Mouse (Mus musculus): Measurements from ENCODE around the gene Wls. TPM values are rescaled to one million over a fixed set of nuclear protein-coding genes. Genes with fewer than 3 reads are reported as not detected.

Gene Wls
- polyA plus RNA-seq, 1 experiment from 2014 or later, result 120 TPM

GRCm38 (mm10) chr3:159848156-159848555 is 8.7 kb downstream of the Wls start:
- no peaks in the 10 kb centered on the region for H3K36me3 ChIP-seq (ENCODE audit: control insufficient read depth, insufficient read depth, low read length)
- no peak overlapping the region for H3K4me2 ChIP-seq (ENCODE audit: low read depth, low read length, severe bottlenecking)
- H3K4me3 ChIP-seq (ENCODE audit: low read depth, low read length), result no peak overlapping the region
- no peaks in the 10 kb centered on the region; the same call in 1 of the 2 replicates for H3K4me1 ChIP-seq (replicated peaks; ENCODE audit: control insufficient read depth, insufficient read depth, low read length)
- H3K27me3 ChIP-seq (ENCODE audit: control insufficient read depth, insufficient read depth, low read length), result peaks cover 12% of the 10 kb centered on the region; the same call in 1 of the 2 replicates
- no peak for ATAC-seq (replicated peaks; ENCODE audit: low FRiP score)
- H3K27ac ChIP-seq (ENCODE audit: low read depth, low read length), result no peak overlapping the region
- no peak for DNase-seq (ENCODE audit: low spot score)
- H3K9ac ChIP-seq (ENCODE audit: low read length), result no peak overlapping the region
- no peaks in the 10 kb centered on the region for H3K9me3 ChIP-seq (ENCODE audit: control insufficient read depth, low read length)

DNA sequence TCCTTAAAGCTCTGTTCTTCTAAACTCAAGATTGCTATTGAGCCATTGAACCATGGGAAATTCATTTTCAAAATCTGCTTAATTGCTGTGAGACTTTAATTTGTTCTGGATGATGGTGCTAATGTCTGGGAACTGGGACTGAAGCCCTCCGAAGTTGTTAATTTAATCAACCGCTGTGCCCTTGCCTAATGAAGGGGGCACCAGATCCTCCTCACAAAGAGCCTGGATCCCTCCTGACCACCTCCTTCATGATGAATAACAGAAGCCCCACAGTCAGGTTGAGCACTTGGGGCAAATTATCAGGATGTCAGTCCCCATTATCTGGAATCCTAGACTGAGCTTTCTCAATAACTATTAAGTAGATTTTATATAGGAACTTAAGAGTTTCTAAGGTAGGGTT is 12.0 kb downstream of the Wls start:
- Histone ChIP-seq H3K9ac (ENCODE audit: low read length) (no peak overlapping the region), H3K9me3 (ENCODE audit: control insufficient read depth, low read length) (no peaks in the 10 kb centered on the region), H3K4me2 (ENCODE audit: low read depth, low read length, severe bottlenecking) (no peak overlapping the region), H3K4me1 (replicated peaks; ENCODE audit: control insufficient read depth, insufficient read depth, low read length) (no peaks in the 10 kb centered on the region; the same call in 1 of the 2 replicates), H3K27ac (ENCODE audit: low read depth, low read length) (0 out of 2 replicates have a peak overlapping the region, but pooled peaks have one; percentile 15), H3K4me3 (ENCODE audit: low read depth, low read length) (no peak overlapping the region), H3K36me3 (ENCODE audit: control insufficient read depth, insufficient read depth, low read length) (no peaks in the 10 kb centered on the region), H3K27me3 (ENCODE audit: control insufficient read depth, insufficient read depth, low read length) (peaks cover 19% of the 10 kb centered on the region)
- ATAC-seq (replicated peaks; ENCODE audit: low FRiP score), result peak; percentile 90
- 11% methylated on average over 2 of the region's 2 CpGs for WGBS
- peak; percentile 58 for DNase-seq (ENCODE audit: low spot score)

DNA sequence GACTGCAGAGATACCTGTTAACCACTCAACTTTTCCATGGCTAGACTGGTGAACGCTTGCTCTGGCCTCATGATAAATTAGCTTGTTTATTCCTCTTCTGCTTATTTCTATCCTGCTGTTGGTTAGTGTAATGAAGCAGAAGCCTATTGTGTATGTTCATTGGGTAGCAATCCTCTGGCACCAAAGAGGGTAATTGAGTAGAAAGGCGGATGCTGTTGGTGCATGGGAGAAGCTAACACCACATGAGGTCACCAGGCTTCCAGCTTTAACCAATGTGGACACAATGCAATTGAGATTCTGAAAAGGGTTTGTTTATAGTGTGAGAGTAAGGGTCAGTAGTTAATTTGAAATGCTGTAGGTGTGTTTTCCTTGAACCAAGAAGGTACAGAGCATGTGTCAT is 12.5 kb downstream of the Wls start:
- Histone ChIP-seq H3K9ac (ENCODE audit: low read length) (no peak overlapping the region), H3K4me3 (ENCODE audit: low read depth, low read length) (no peak overlapping the region), H3K36me3 (ENCODE audit: control insufficient read depth, insufficient read depth, low read length) (no peaks in the 10 kb centered on the region), H3K27me3 (ENCODE audit: control insufficient read depth, insufficient read depth, low read length) (peaks cover 16% of the 10 kb centered on the region), H3K4me1 (replicated peaks; ENCODE audit: control insufficient read depth, insufficient read depth, low read length) (no peaks in the 10 kb centered on the region; the same call in 1 of the 2 replicates), H3K27ac (ENCODE audit: low read depth, low read length) (0 out of 2 replicates have a peak overlapping the region, but pooled peaks have one; percentile 15), H3K9me3 (ENCODE audit: control insufficient read depth, low read length) (no peaks in the 10 kb centered on the region), H3K4me2 (ENCODE audit: low read depth, low read length, severe bottlenecking) (no peak overlapping the region)
- ATAC-seq (replicated peaks; ENCODE audit: low FRiP score), result peak; percentile 96
- 13% methylated on average over 2 of the region's 2 CpGs for WGBS
- peak; percentile 70 for DNase-seq (ENCODE audit: low spot score)

DNA sequence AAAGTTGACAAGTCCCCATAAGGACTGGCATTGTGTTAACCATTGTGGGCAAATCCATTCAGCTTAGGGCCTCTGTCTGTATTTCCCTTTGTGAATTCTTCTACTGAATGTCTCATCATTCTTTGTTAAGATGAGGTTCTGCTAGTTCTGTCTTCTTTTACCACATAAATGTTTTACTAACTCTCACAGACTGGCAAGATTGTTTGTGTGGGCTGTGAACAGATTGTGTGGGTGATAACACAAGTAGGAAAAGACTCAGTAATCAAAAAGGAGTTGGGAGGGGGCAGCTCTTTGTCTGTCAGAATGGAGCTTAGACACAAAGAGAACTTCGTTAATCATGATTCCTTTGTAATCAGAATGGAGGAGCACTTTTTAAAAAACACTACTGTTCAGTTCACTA is 17.6 kb downstream of the Wls start:
- no peak overlapping the region for H3K9ac ChIP-seq (ENCODE audit: low read length)
- H3K4me2 ChIP-seq (ENCODE audit: low read depth, low read length, severe bottlenecking), result no peak overlapping the region
- no peak overlapping the region for H3K4me3 ChIP-seq (ENCODE audit: low read depth, low read length)
- no peaks in the 10 kb centered on the region for H3K9me3 ChIP-seq (ENCODE audit: control insufficient read depth, low read length)
- WGBS, result 16% methylated on average over 1 of the region's 1 CpGs
- peaks cover 11% of the 10 kb centered on the region for H3K27me3 ChIP-seq (ENCODE audit: control insufficient read depth, insufficient read depth, low read length)
- no peaks in the 10 kb centered on the region; the same call in 1 of the 2 replicates for H3K4me1 ChIP-seq (replicated peaks; ENCODE audit: control insufficient read depth, insufficient read depth, low read length)
- DNase-seq (ENCODE audit: low spot score), result no peak
- no peaks in the 10 kb centered on the region for H3K36me3 ChIP-seq (ENCODE audit: control insufficient read depth, insufficient read depth, low read length)
- no peak for ATAC-seq (replicated peaks; ENCODE audit: low FRiP score)
- no peak overlapping the region for H3K27ac ChIP-seq (ENCODE audit: low read depth, low read length)

GRCm38 (mm10) chr3:159865691-159866090 is 26.2 kb downstream of the Wls start:
- 80% methylated on average over 1 of the region's 1 CpGs for WGBS
- Histone ChIP-seq H3K36me3 (ENCODE audit: control insufficient read depth, insufficient read depth, low read length) (no peaks in the 10 kb centered on the region), H3K4me2 (ENCODE audit: low read depth, low read length, severe bottlenecking) (no peak overlapping the region), H3K4me3 (ENCODE audit: low read depth, low read length) (no peak overlapping the region), H3K9ac (ENCODE audit: low read length) (no peak overlapping the region), H3K9me3 (ENCODE audit: control insufficient read depth, low read length) (no peaks in the 10 kb centered on the region), H3K27me3 (ENCODE audit: control insufficient read depth, insufficient read depth, low read length) (no peaks in the 10 kb centered on the region), H3K27ac (ENCODE audit: low read depth, low read length) (no peak overlapping the region), H3K4me1 (replicated peaks; ENCODE audit: control insufficient read depth, insufficient read depth, low read length) (no peaks in the 10 kb centered on the region)
- ATAC-seq (replicated peaks; ENCODE audit: low FRiP score) (no peak), DNase-seq (ENCODE audit: low spot score) (no peak)

GRCm38 (mm10) chr3:159878983-159879382 is 39.5 kb downstream of the Wls start:
- Histone ChIP-seq H3K36me3 (ENCODE audit: control insufficient read depth, insufficient read depth, low read length) (peaks cover 2% of the 10 kb centered on the region; the same call in 1 of the 2 replicates), H3K4me3 (ENCODE audit: low read depth, low read length) (no peak overlapping the region), H3K27me3 (ENCODE audit: control insufficient read depth, insufficient read depth, low read length) (no peaks in the 10 kb centered on the region), H3K4me1 (replicated peaks; ENCODE audit: control insufficient read depth, insufficient read depth, low read length) (no peaks in the 10 kb centered on the region), H3K27ac (ENCODE audit: low read depth, low read length) (no peak overlapping the region), H3K9ac (ENCODE audit: low read length) (no peak overlapping the region), H3K9me3 (ENCODE audit: control insufficient read depth, low read length) (no peaks in the 10 kb centered on the region), H3K4me2 (ENCODE audit: low read depth, low read length, severe bottlenecking) (no peak overlapping the region)
- DNase-seq (ENCODE audit: low spot score), result no peak
- ATAC-seq (replicated peaks; ENCODE audit: low FRiP score), result peak; percentile 43; the same call in 1 of the 2 replicates

GRCm38 (mm10) chr3:159883325-159883724 is 43.9 kb downstream of the Wls start:
- H3K4me3 ChIP-seq (ENCODE audit: low read depth, low read length), result no peak overlapping the region
- H3K27ac ChIP-seq (ENCODE audit: low read depth, low read length), result no peak overlapping the region
- no peaks in the 10 kb centered on the region for H3K9me3 ChIP-seq (ENCODE audit: control insufficient read depth, low read length)
- ATAC-seq (replicated peaks; ENCODE audit: low FRiP score) (no peak), DNase-seq (ENCODE audit: low spot score) (no peak)
- no peak overlapping the region for H3K9ac ChIP-seq (ENCODE audit: low read length)
- H3K4me2 ChIP-seq (ENCODE audit: low read depth, low read length, severe bottlenecking), result no peak overlapping the region
- peaks cover 4% of the 10 kb centered on the region; the same call in 1 of the 2 replicates for H3K4me1 ChIP-seq (replicated peaks; ENCODE audit: control insufficient read depth, insufficient read depth, low read length)
- no peaks in the 10 kb centered on the region for H3K36me3 ChIP-seq (ENCODE audit: control insufficient read depth, insufficient read depth, low read length)
- H3K27me3 ChIP-seq (ENCODE audit: control insufficient read depth, insufficient read depth, low read length), result no peaks in the 10 kb centered on the region; the same call in 1 of the 2 replicates
- 29% methylated on average over 2 of the region's 2 CpGs for WGBS

- H3K4me2 ChIP-seq (ENCODE audit: low read depth, low read length, severe bottlenecking), result no peak overlapping the region
- DNase-seq (ENCODE audit: low spot score) (no peak), ATAC-seq (replicated peaks; ENCODE audit: low FRiP score) (peak; percentile 34)
- no peaks in the 10 kb centered on the region for H3K9me3 ChIP-seq (ENCODE audit: control insufficient read depth, low read length)
- no peaks in the 10 kb centered on the region; the same call in 1 of the 2 replicates for H3K27me3 ChIP-seq (ENCODE audit: control insufficient read depth, insufficient read depth, low read length)
- H3K4me1 ChIP-seq (replicated peaks; ENCODE audit: control insufficient read depth, insufficient read depth, low read length), result peaks cover 4% of the 10 kb centered on the region; the same call in 1 of the 2 replicates
- no peaks in the 10 kb centered on the region for H3K36me3 ChIP-seq (ENCODE audit: control insufficient read depth, insufficient read depth, low read length)
- H3K9ac ChIP-seq (ENCODE audit: low read length), result no peak overlapping the region
- H3K4me3 ChIP-seq (ENCODE audit: low read depth, low read length), result no peak overlapping the region
- peak overlapping the region; percentile 61; the same call in 1 of the 2 replicates for H3K27ac ChIP-seq (ENCODE audit: low read depth, low read length)
These were observed 45.3 kb downstream of the Wls start for GRCm38 (mm10) chr3:159884802-159885201.

DNA sequence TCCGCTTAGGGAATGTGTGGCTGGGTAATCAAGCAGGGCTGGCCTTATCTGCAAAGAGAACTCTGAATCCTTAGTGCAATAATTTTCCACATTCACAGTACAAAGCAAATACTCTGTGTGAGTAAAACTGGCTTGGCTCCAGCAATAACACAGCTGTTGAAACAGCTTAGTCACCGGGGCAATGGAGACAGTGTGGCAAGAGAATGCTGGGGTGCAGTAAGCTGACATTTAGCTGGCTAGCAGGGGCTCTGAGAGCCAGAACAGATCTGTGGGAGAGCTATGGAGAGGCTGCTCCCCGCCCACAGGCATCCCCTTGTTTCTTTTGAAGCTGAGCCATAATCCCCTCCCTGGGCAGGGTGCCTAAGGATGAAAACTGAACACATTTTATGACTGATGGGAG is 45.8 kb downstream of the Wls start:
- no peaks in the 10 kb centered on the region for H3K9me3 ChIP-seq (ENCODE audit: control insufficient read depth, low read length)
- no peaks in the 10 kb centered on the region for H3K36me3 ChIP-seq (ENCODE audit: control insufficient read depth, insufficient read depth, low read length)
- no peak overlapping the region for H3K4me2 ChIP-seq (ENCODE audit: low read depth, low read length, severe bottlenecking)
- no peak overlapping the region for H3K9ac ChIP-seq (ENCODE audit: low read length)
- H3K27ac ChIP-seq (ENCODE audit: low read depth, low read length), result peak overlapping the region; percentile 61; the same call in 1 of the 2 replicates
- H3K4me1 ChIP-seq (replicated peaks; ENCODE audit: control insufficient read depth, insufficient read depth, low read length), result peaks cover 4% of the 10 kb centered on the region; the same call in 1 of the 2 replicates
- no peaks in the 10 kb centered on the region; the same call in 1 of the 2 replicates for H3K27me3 ChIP-seq (ENCODE audit: control insufficient read depth, insufficient read depth, low read length)
- 10% methylated on average over 3 of the region's 3 CpGs for WGBS
- DNase-seq (ENCODE audit: low spot score) (peak; percentile 80), ATAC-seq (replicated peaks; ENCODE audit: low FRiP score) (peak; percentile 92)
- no peak overlapping the region for H3K4me3 ChIP-seq (ENCODE audit: low read depth, low read length)
